Mouse (Mus musculus): Measurements from ENCODE around the gene E330017A01Rik.
A peak's percentile ranks its signal among the peaks of the same experiment; 100 is the strongest.
"Not testable (repeated sequence)": the region's sequence is repeated elsewhere in the genome, so short reads cannot be mapped to it uniquely, and the experiment has no call there.

Gene E330017A01Rik

DNA sequence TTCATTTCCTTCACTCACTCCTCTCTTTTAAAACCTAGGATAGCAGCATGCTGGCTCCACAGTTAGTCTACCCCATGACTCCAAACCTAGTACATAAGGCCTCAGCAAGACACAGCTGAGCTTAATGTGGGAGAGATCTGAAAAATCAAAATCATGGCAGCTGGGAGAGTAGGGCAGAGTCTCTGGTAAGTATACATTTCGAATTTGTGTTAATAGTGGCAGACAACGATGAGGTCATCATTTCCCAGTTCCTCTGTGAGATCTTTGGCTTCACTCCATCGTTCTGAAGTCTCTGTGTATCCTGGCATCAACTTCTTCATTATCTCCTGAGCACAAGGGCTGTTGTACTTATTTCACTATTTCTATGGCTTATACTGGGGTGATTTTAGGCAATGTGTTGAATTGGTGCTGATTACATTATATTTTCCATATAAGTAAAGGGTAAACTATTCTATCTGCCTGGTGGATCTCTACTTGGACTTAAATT, at the start of gene E330017A01Rik:
Gene E330017A01Rik (minus strand): TSS at position 51 of the 487 bp plus-strand sequence.
- no peak for DNase-seq (ENCODE audit: low spot score)

- no peak for DNase-seq (ENCODE audit: low spot score)
Observed at GRCm38 (mm10) chr16:58685548-58686537, 47.3 kb upstream of the E330017A01Rik start.

- no peak for DNase-seq (ENCODE audit: low spot score)
Observed at GRCm38 (mm10) chr16:58684537-58684936, 46.0 kb upstream of the E330017A01Rik start.

DNA sequence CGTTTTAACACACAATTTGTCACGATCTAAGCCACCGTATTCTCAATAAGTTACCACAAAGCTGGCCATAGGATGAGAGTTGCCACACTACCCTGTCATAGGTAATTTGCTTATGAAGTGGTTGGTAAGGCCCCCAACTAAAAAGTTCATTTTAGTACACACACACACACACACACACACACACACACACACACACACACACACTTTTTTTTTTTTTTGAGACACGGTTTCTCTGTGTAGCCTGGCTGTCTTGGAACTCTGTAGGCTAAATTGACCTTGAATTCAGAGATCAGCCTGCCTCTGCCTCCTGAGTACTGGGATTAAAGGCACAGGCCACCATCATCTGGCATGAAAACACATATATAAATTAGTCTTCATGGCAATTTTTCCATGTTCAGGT, 45.4 kb upstream of the E330017A01Rik start:
- DNase-seq (ENCODE audit: low spot score), result no peak

GRCm38 (mm10) chr16:58682870-58683269, 44.3 kb upstream of the E330017A01Rik start:
- no peak for DNase-seq (ENCODE audit: low spot score)

GRCm38 (mm10) chr16:58682046-58682445, 43.5 kb upstream of the E330017A01Rik start:
- DNase-seq (ENCODE audit: low spot score), result no peak

DNA sequence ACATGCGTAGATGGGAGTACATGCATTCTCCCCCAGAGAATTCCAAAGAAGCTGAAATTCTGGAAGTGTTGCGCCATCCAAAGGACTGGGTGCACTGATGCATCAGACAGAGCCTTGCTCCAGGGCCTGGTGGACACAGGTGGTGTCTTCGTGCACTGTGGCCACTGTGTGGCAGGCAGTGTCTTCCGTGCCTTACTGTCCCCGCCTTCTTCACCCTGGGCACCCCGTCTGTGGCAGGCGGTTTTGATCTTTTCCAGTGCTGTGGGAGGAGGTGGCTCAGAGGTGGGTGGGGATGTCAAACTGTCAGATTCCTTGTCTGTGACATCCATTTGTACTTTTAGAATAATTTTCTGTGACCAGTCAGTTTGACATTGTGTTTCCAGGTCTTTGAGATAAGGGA, 40.1 kb upstream of the E330017A01Rik start:
- DNase-seq (ENCODE audit: low spot score), result no peak

DNA sequence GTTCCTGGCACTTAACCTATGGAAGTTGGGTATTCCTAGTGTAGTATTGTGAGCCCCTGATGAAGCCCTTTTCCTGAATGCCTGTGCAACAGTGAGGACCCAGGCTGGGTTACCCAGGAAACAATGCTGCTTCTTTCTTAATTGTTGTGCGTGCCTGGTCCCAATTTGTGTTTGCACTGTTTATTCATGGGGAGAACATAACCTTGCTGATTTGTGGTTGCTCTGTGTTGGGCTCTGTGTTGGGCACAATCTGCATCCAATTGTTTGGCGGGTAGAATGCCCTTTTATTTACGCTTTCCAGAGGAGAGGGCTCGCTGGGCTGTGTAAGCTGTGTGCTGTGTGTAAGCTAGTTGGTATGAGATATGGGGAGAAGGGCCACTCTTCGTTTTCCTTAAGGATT, 39.0 kb upstream of the E330017A01Rik start:
- no peak for DNase-seq (ENCODE audit: low spot score)

DNA sequence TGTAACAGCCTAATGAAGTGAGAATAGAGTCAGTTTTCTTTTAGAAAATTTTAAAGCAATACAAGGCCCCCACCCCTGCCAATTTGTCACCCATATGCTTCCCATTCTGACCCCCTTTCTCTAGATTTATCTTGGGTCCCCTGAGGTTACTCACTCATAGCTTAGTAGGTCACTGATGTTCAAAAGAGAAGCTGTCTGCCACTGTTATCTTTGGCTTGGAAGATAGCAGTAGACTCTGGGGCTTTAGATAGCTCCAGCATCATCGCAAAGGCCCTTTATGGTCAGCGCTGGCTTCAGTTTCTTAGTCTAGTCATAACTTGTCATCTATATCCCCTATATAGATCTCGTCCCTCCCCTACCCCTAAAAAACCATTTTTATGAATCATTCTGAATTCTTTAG, 38.1 kb upstream of the E330017A01Rik start:
- DNase-seq (ENCODE audit: low spot score), result no peak

DNA sequence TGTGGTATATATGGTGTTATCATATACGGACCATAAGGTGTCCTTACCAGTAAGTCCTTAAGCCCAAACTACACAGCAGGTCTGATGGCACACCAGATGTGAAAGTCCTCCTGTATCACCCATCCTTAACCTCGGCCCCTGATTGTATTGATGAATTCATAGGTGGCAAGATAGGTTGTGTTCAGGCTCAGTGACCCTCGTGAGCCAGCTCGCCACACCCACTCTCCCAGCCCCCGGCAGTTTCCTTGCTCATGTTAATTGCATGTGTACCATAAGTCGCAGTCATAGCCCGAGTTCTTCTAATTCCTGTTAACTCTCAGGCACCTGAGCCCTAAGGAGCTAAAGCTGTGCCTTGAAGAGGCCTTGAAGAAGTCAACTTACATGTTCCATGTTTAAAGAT, 37.6 kb upstream of the E330017A01Rik start:
- DNase-seq (ENCODE audit: low spot score), result no peak

DNA sequence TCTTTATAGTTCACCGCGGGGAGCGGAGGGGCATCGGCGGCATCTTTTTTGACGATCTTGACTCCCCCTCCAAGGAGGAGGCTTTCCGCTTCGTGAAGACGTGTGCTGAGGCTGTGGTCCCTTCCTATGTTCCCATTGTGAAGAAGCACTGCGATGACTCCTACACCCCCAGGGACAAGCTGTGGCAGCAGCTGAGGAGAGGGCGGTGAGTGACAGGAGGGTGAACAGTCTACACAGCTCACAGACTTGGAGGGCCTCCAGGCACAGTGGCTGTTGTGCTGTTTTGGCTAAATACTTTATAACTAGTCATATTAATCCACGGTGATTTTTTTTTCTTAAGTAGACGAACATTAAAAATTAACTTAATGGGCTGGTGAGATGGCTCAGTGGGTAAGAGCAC, 36.7 kb upstream of the E330017A01Rik start:
- DNase-seq (ENCODE audit: low spot score), result no peak

DNA sequence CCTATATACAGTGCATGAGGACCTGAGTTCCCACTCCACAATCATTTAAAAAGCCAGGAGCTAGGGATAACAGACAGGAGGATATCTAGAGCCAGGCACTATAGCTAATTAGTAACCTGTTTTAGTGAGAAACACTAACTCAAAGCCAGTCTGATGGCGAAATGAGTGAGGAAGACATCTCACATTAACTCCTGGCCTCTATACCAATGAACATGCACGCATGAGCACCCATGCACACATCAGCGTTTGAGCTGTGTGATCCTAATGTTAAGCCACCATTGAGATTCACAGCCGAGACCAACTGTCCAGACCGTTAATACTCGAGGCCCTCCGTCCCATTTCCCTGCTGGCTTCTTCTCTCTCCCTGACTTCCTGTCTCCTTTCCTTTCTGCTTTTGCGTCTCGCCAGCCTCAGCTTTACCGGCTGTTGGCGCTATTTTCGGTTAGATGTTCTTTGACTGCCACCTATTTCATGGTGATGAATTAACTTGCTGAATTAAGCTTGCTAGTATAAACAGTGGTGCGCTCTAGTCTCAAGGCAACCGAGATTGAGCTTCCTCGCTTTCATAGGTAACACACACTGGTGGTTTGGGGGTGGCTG, 35.4 kb upstream of the E330017A01Rik start:
- DNase-seq (ENCODE audit: low spot score), result no peak

- DNase-seq (ENCODE audit: low spot score), result no peak
Observed at GRCm38 (mm10) chr16:58672396-58672795, 33.9 kb upstream of the E330017A01Rik start.

DNA sequence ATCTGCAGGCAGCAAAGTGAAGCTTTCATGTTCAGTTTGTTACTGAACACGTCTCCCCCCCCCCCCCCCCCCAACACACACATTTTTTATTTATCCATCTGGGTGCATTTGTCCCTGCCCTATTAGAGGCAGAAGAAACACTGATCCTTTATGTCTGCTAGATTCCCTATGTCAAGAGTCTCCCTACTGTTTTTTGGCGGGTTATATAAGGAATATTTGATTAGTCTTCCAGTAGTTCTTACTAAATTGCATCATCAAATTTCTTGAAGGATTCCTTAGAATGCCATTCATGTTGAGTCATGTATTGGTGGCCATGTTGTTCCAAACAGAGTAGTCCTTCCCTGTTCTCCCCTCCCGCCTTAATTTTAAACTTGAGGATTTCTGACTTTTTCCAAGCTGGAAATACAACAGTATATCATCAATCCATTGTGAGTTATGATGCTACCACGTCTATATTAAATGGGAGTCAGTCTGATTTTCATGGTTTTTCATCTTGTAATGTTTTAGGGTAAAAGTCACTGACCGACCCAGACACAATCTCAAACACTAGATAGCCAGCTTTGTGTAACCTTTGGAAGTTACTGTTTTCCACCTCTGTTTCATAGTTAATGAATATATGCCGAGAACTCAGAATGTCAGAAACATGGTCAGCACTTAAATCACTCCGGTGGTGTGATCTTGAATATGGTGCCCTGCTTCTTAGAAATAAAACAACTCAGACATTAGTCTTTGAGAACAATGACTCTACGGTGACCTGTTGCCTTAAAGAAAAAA, 32.9 kb upstream of the E330017A01Rik start:
- no peak for DNase-seq (ENCODE audit: low spot score)

DNA sequence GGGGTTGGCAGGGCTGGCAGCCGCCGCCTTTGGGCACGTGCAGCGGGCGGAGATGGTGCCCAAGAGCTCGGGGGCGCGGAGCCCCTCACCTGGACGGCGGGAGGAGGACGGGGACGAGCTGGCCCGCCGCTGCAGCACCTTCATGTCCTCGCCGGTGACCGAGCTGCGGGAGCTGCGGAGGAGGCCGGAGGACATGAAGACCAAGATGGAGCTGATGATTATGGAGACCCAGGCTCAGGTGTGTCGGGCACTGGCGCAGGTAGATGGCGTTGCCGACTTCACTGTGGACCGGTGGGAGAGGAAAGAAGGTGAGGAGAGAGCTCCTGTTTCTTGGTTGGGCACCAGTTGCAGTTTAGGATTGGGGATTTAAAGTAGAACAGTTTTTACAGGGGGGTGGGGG, 32.1 kb upstream of the E330017A01Rik start:
- no peak for DNase-seq (ENCODE audit: low spot score)

DNA sequence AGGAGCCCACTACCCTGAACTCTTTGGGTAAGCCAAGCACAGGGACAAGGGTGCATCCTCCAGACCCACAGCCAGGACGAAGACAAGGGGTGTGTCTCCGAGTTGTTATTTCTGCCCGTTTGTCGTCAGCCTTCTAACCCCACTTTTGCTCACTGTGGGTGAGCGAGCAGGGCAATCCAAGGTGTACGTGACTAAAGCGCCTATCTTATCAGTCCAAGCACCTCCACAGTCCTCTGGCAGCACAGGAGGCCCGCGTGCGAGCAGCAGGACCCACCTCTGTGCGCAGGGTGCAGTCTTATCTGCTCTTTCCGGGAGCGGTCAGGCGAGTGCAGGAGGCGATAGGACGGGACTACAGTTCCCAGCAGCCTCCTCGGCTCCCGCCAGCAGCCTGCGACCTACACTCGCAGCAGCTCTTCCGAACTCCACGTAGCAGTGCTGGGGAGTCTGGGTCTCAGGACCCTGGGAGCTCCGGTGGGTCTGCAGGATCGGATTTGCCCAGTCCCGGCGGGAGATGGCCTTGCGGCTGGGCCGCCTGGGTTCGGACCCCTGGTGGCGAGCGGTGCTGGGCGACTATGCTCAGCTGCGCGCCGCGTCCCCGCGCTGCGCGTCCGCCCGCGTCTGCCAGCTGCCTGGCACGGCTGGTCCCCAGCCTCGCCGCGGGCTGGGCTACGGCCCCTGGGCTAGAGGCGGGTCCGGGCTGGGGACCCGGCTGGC, 31.5 kb upstream of the E330017A01Rik start, which contains the start of gene Cpox:
Gene Cpox (plus strand): TSS at position 376 of the 714 bp plus-strand sequence.
- peak; percentile 71 for DNase-seq (ENCODE audit: low spot score)

DNA sequence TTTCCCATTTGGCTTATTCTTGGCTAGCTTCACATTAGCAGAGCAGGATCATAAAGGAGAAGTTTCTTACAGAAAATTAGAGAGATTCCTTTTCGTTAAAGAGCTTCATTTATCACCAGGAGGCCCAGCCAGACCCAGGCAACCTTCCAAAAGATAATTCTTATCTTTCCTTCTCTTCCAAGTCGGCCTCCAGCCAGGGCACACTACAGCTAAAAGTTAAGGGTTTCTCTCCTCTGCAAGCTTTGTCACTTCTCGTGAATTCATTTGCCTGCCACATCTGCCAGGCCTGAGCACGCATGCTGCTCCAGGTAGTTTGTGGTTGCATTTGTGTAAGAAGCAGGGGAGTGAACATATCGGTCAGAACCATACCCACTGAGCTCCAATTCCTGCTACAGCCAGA, 30.7 kb upstream of the E330017A01Rik start:
- DNase-seq (ENCODE audit: low spot score), result no peak

- DNase-seq (ENCODE audit: low spot score), result no peak
Observed at GRCm38 (mm10) chr16:58668586-58668985, 30.0 kb upstream of the E330017A01Rik start.

DNA sequence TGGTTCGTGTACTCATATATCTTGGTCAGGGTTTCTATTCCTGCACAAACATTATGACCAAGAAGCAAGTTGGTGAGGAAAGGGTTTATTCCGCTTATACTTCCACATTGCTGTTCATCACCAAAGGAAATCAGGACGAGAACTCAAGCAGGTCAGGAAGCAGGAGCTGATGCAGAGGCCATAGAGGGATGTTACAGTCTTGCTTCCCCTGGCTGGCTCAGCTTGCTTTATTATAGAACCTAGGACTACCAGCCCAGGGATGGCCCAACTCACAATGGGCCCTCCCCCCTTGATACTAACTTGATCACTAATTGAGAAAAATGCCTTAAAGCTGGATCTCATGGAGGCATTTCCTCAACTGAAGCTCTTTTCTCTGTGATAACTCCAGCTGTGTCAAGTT, 28.1 kb upstream of the E330017A01Rik start:
- not testable (repeated sequence) for DNase-seq (ENCODE audit: low spot score)

DNA sequence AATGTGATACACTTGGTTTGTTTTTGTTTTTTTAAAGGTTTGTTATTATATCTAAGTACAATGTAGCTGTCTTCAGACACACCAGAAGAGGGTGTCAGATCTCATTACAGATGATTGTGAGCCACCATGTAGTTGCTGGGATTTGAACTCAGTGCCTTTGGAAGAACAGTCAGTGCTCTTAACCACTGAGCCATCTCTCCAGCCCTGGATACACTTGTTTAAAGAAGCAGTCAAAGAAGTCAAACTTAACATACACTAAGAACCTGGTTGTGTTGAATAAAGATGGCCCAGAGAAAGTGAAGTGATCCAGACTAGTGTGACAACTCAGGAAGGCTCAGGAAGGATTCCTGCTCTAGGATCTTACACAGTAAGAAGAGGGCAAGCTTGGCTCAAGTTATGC, 26.6 kb upstream of the E330017A01Rik start:
- not testable (repeated sequence) for DNase-seq (ENCODE audit: low spot score)

DNA sequence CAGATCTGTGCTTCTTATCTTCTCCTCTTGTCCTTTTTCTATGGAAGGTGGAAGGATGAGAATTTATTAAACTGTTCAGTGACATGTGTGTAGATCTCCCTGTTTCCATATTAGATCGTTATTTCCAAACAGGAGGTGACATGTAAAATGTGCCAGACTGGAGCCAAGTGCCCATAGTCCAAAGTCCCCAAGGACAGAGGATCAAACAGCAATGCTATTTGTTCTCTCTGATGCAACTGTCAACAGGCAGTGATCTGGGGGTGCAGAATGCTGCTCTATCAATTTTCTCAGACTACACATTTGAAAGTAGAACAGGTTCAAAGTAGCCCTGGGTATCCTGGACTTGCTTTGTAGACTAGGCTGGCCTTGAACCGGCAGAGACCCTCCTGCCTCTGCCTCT, 25.3 kb upstream of the E330017A01Rik start:
- DNase-seq (ENCODE audit: low spot score), result no peak

DNA sequence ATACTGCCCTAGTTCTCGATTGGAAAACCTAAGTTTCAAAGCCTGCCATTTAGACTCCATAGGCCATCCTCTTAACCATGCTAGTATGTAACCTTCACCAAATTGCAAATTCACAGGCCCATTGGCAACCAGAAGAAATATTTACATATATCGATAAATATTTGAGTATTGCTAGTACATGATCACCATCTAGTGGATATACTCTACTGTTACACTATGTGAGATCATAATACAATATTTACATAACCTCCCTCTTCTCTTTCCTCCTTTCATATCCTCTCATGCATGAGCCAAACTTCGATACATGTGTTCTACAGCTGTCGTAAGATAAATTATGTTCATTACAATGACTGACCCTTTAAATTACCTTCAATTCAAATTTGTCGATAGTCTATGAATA, 24.5 kb upstream of the E330017A01Rik start:
- DNase-seq (ENCODE audit: low spot score), result no peak
